Mouse (Mus musculus): ENCODE measurements around the gene Sgpl1.
"Not testable (repeated sequence)": the region's sequence is repeated elsewhere in the genome, so short reads cannot be mapped to it uniquely, and the experiment has no call there.

Sgpl1 gene

GRCm38 (mm10) chr10:61152131-61152530 lies 4.6 kb upstream of the Sgpl1 start:
- DNase-seq: no peak

DNA sequence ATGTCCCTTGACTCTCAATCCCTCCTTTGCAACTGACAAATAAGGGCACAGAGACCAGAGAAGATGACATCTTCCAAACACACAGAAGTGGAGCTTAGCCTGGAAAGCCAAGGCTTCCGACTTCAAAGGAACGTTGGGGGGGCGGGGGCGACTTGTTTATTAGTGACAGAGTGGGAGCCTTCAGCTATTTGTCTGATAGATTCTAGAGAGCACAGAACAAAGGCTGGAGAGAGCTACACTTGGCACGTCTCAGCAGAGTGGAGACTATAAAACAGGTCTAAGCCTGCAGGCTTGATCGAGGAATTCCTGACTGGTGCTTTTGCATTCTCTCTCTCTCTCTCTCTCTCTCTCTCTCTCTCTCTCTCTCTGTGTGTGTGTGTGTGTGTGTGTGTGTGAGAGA lies 3.1 kb upstream of the Sgpl1 start:
- no peak for DNase-seq

DNA sequence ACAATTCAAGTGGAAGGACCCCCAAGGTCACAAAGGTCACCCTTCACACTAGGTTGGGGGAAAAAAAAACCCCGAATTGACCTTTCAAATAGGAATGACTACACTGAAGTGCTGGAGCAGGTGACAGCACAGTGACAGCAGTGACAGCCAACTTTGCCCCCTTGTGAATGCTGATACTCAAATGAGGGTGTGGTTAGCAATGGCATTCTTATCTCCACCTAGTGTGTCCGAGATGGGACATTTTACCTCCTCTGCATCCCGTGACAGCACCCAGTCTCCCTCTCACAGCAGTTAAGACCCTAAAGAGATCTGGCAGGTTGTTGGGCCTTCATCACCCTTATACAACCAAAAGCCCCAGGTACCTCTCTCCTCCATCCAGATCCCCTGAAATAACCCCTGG lies 2.0 kb upstream of the Sgpl1 start:
- DNase-seq: no peak

DNA sequence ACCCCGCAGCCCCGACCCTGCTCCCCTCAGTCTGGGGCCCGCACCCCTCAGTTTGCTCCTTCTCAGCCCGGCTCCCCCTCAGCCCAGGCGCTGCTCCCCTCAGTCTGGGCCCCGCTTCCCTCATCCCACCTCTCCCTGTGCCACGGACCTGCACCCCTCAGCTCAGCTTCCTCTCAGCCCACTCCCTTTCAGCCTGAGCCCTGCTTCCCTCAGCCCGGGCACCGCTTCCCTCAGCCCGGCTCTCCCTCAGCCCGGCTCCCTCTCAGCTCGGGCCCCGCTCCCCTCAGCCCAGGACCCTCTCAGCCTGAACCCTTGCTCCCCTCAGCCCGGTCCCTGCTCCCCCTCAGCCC lies 721 bp downstream of the Sgpl1 start:
- DNase-seq: peak in 1 of 2 experiments; percentile 22

GRCm38 (mm10) chr10:61146119-61146806 lies 1.2 kb downstream of the Sgpl1 start:
- DNase-seq: peak; percentile 41

GRCm38 (mm10) chr10:61145766-61146118 lies 1.8 kb downstream of the Sgpl1 start:
- DNase-seq: no peak

- no peak for DNase-seq
Measured at GRCm38 (mm10) chr10:61143343-61143742, 4.2 kb downstream of the Sgpl1 start.

DNA sequence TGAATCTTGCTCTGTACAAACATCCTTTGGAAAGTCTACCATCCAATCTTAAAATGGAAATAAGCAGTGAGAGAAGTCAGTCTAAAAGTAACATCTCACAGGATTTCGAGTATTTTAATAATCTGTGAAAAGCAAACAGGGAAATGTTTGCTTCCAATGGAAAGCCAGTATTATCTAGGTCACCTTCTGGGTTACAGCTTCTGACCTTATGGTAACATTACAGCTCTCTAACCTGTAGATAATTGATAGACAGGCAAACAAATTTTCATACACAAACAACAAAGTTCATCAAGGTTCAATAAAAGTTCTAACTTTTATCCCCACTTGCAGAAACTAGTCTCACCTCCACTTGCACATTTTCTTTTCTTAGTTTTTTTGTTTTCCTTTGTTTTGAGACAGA lies 9.9 kb downstream of the Sgpl1 start:
- no peak for DNase-seq

DNA sequence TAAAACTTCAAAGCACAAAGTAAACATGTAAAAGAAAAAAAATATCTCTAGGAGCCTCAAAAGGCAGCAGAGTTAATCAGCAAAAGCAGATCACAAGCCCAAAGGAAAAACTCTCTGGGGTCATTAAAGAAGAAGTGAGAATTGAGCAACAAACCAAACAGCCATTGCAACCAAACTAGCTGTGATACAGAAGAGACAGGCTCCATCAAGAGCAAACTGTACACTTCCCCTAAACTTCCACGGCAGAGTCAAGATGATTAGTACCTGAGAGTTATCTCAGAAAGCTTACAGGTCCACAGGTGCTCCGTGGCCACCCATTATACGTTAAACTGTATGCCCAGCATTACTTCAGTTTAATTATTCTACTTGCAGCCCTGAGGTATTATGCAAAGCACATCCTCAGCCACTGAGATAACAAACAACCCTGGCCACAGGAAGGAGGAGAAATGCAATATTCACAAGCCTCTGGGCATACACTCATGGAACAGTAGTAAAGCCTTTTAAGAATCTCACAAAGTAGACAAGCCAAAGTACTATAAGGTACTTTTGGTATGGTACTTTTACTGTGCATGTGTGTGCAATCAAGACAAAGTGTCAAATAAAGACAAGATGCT lies 12.2 kb downstream of the Sgpl1 start:
- DNase-seq: no peak

- DNase-seq: no peak
Measured at GRCm38 (mm10) chr10:61134041-61134440, 13.5 kb downstream of the Sgpl1 start.

DNA sequence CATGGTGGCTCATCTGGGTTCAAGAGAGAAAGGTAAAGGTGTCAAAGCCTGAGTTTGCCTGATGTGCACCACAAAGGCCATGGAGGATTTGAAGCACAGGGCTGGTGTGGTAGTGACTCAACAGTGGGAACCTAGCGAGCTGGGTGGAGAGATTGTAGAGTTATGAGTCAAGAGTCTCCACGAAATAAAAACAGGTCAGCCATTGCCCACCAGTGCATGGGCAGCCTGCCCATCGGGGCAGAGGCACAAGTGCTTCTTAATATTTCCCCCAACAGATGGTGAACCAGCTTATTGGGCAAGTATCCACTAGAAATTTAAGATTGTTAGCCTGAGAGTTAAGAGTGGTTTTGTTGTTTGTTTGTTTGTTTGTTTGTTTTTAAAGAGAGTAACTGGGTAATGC lies 16.5 kb downstream of the Sgpl1 start:
- DNase-seq: peak; percentile 26 to 40

DNA sequence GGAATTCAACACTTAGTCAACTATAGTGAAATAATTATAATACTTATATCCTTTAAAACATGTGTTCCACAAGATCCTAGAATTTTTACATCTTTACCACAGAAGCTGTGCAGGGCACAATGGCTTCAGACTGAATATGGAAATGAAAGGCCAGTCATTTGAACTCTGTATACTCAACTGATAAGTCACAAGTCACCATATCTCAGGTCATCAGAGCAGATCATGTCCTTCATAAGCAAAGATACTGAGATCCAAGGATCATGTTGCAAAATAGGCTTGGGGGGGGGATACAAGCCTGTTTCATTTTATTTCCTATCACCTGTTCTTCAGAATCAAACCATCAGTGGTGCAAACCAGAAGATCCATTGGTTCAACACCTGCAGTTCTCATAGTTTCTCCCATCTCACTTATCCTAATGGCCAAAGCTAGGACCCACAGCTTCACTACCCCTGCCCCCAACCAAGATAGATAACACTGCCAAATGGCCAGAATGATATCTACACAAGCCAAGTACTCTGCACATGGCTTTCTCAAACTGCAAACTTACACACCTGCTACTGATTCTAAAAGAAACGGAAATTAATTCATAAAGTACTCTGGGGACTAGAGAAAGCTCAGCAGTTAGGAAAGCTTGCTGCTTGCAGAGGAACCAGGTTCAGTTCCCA lies 18.7 kb downstream of the Sgpl1 start:
- no peak for DNase-seq

DNA sequence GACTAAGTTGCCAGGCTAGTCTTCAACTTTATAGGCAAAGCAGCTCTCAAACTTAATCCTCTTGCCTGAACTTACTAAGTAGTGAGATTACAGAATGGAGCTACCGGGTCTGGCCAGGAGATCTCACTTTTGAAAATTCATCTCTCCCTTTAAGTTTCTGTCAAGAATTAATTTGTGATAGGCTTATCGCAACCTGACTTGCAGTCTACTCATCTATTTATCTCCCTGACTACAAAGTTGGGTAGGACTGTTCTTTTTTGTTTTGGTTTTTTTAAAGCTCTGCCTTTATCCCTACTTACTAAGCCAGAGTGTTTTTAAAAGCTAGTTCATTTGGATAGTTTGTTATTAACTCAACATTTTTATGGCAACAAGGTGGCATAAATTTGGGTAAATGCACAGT lies 23.0 kb downstream of the Sgpl1 start:
- no peak for DNase-seq

- no peak for DNase-seq
Measured at GRCm38 (mm10) chr10:61123276-61123913, 24.1 kb downstream of the Sgpl1 start.

GRCm38 (mm10) chr10:61121732-61122131 lies 25.8 kb downstream of the Sgpl1 start:
- not testable (repeated sequence) for DNase-seq

DNA sequence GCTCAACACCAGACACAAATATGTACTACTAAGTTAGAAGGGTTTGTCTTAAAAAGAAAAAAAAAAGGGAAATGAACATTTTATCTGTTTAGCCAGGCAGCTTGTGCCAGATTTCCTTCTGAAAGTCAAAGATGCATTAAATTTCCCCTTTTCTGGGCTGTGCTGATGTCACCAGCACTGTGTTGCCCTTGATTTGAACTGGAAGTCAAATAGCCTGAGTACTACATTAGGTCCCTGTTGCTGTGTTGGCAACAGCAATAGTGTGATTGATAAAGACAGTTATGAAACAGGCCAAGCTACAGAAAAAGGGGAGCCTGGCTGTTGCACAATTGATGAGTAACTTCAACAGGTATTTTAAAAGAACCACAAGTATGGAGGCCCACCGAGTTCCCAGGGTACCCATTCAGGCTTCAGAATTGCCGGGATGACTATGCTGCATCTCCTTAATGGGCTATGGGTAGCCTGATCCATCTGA lies 33.2 kb downstream of the Sgpl1 start:
- DNase-seq: no peak

DNA sequence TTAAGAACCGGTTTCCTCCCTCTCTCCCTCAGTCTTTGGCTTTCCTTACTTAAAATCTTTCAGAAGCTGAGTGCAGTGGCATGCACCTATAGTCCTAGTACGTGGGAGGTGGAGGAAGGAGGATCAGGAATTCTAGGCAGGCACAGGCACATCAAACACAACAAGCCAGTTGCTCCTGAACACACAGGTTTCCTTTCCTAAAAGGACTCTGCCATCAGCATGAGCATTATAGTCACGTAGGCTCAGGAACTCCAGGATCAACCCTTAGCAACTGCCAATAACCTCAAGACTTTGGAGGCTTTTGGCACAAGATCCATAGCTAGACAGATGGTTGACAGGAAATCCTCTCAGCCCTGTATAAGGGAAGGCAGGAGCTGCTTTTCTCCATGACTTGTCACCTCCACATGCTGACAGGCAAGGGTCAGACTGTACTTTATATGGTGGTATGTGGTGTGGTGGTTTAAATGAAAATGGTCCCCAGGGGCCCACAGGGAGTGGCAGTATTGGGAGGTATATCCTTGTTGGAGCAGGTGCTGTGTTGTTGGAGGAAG lies 43.9 kb downstream of the Sgpl1 start:
- DNase-seq: peak; percentile 29 to 50

GRCm38 (mm10) chr10:61091866-61092265 lies 55.6 kb downstream of the Sgpl1 start:
- DNase-seq: no peak

- peak; percentile 58 to 69 for DNase-seq
Measured at GRCm38 (mm10) chr10:61089170-61090142, 58.0 kb downstream of the Sgpl1 start, which contains the start of gene Pcbd1. Pcbd1 (plus strand) TSS chr10:61089331.

- peak in 1 of 2 experiments; percentile 38 for DNase-seq
Measured at GRCm38 (mm10) chr10:61088468-61088867, 59.0 kb downstream of the Sgpl1 start.

GRCm38 (mm10) chr10:61086502-61086901 lies 61.0 kb downstream of the Sgpl1 start:
- no peak for DNase-seq

DNA sequence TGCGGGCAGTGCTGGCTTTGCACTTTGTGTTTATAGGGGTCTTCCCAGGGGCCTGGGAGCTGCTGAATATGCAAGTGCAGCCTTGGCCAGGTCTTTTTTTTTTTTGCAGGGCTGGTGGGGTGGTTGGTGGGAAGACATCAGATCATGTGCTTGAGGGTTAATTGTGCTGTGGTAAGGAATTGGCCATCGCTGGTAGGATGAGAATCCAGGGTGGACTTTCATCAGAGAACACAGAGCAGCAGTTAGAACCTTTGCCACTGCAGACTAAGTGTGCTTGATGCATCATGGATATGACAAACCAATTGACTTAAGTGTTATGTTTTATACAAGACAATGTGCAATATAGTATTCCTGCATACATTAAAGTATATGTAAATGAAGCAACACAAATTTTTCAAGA lies 62.1 kb downstream of the Sgpl1 start:
- no peak for DNase-seq
